Mouse (Mus musculus) right cerebral cortex, adult 18-20 months (tissue): ENCODE data around the gene Mospd1.

Experiments used
- DNase-seq: peaks from one replicate; pipeline ENCODE4 v3.0.0; 2022; ENCODE audit warnings: mixed read lengths

Gene Mospd1

GRCm38 (mm10) chrX:53370366-53370740, at the start of gene Mospd1:
Gene Mospd1 (minus strand): TSS chrX:53370502.
- DNase-seq, result peak; percentile 84

GRCm38 (mm10) chrX:53386362-53386761, 16.1 kb upstream of the Mospd1 start:
- no peak for DNase-seq

GRCm38 (mm10) chrX:53383122-53383521, 12.8 kb upstream of the Mospd1 start:
- no peak for DNase-seq

GRCm38 (mm10) chrX:53369534-53370365, 552 bp downstream of the Mospd1 start:
- peak; percentile 0 for DNase-seq

- DNase-seq, result no peak
Observed at GRCm38 (mm10) chrX:53364668-53365383, 5.5 kb downstream of the Mospd1 start.

- no peak for DNase-seq
Observed at GRCm38 (mm10) chrX:53348374-53348773, 21.9 kb downstream of the Mospd1 start.

DNA sequence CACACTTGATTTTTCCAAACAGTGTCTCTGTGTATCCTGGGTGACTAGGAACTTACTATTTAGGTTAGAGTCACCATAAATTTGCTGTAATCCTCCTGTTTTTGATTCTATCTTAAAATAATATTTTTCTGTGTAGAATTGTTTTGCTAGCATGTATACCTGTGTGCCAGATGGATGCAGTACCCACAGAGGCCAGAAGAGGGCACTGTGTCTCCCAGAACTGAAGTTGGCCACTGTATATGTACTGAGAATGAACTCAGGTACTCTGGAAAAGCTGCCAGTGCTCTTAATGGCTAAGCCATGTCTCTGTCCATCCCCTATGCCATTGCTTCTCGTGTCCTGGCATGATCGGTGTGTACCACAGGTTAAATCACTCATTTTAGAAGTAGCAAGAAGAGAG, 28.8 kb downstream of the Mospd1 start:
- DNase-seq, result peak; percentile 2

- no peak for DNase-seq
Observed at GRCm38 (mm10) chrX:53337355-53337754, 32.9 kb downstream of the Mospd1 start.

GRCm38 (mm10) chrX:53330396-53330795, 39.9 kb downstream of the Mospd1 start:
- no peak for DNase-seq

- no peak for DNase-seq
Observed at GRCm38 (mm10) chrX:53321111-53321510, 49.2 kb downstream of the Mospd1 start.

DNA sequence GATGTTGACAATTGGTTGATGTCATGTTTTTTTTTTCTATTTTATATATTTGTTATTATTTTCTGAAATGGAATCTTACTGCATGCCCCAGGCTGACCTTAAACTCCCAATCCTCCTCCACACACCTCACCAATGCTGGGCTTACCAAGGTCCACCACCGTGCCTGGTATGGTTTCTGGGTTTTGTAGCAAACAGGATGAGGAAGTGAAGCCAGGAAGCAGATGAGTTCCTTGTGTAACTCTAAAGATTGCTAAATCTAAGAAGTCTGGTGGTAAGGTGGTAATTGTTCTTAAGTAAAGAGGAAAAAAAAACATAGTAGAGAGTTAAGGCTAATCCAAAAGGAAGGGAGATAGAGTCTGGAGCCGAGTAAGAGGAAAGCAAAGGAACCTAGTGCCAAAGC, 49.7 kb downstream of the Mospd1 start:
- no peak for DNase-seq
